Mouse (Mus musculus): ENCODE measurements around the gene Slc5a9.
"Not testable (repeated sequence)": the region's sequence is repeated elsewhere in the genome, so short reads cannot be mapped to it uniquely, and the experiment has no call there.

Slc5a9 gene

DNA sequence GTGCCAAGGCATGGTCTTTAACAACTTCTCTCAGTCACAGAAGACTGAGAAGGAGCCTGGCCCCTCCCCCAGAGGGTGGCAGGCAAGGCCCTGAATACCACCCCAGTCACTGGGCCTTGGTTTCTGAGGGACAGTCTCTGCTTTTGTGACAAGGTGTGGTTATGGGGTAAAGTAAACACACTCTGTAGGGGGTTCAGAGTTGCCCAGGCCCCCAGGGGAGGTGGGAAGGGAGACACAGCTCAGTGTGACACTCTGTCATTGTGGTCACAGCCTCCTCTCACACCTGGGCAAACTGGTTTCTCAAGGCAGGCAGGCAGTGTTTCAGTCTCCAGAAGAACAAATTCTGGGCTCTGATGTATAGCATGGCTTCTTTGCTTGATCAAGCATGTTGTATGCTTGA, at the start of gene Slc5a9:
Slc5a9 (minus strand) TSS at position 144 of the 400 bp plus-strand sequence.
- peak; percentile 7 for DNase-seq

DNA sequence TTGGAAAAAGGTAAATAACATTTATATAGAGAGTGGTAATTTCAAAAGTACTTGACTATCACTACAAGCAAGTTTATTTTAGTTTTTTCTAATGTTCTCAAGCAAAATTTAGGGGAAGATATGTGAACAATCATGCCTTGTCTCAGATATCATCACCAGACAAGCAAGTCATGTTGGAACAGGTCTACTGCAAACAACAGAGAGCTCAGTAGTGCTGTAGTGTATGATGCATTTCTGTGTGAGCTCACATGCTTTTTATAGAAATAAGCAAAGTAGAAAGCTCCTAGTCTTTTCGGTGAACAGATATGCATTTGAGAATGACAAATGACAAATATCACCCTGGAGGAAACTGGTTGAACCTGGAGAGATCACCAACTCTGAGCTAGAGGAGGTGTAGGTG, 16.4 kb upstream of the Slc5a9 start, which contains the start of gene Skint8:
Skint8 (plus strand) TSS at position 301 of the 400 bp plus-strand sequence.
- no peak for DNase-seq

DNA sequence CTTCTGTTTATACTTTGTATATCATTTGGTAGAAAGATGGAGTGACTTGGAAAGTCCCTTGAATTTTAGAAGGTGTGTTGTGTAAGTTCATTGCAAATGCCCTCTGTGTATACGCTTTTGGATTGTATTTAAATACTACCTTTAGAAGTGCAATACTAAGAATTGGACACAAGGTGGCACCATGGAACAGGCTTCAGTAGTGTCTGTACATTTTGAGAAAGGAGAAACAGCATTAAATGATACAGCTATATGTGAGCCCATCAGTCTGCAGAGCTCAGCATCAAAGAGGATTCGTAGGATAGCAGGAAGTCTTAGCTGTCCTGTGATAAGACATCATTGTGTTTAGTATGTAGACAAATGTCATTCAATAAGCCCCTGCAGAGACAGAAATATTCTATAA, 5.2 kb upstream of the Slc5a9 start:
- DNase-seq: peak; percentile 37

DNA sequence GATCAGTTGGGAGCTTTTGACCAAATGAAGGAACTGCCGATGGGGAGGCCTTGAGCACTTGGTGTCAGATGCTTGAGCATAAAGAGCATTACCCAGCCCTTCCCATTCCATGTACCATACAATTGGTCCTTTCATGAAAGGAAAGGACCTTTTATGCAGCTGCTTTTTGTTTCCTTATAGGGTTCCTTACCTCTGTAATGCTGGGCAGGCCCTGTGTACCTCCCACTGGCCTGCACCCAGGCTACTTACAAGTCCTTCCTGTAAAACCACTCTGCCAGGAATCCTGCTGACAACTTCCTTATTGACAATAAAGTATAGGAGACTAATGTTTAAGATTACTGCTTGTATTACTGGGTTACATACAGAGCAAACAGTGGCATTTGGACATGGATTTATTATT, 1.2 kb downstream of the Slc5a9 start:
- DNase-seq: peak; percentile 15

DNA sequence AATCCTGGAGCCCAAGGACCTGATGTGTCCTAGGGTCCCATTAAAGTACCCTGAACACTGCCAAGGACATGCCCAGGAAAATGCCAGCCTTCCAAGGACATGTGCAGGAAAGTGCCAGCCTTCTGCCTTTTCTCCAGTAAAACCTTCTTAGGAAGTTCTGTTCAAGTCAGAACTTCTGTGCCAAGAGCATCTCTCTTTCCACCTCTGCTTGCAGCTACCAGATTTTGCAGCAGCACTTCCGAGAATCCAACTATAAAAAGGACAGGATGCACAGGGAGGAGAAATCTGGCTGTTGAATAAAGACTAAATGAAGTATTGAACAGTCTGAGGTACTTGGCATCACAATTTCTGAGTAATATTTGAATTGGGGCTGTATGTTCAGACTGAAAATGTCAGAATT, 2.2 kb downstream of the Slc5a9 start:
- DNase-seq: not testable (repeated sequence)

DNA sequence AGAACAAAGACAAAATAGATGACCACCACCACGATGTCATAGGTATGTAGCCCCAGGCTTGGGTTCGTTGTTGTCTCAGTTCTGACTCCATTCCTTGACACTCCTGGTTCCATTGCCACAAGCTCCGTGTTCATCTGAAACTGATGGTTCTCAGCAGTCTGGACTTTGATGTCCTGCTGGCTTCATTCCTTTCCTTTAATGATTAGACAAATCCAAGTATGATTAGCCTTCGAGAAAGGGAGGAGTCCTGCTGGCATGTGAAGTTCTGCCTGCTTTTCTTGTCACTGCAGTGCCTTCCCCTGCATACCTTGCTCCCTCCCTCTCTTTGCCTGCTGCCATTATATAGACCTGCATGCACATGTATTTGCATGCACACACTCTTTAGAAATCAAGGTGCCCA, 4.2 kb downstream of the Slc5a9 start:
- DNase-seq: no peak

DNA sequence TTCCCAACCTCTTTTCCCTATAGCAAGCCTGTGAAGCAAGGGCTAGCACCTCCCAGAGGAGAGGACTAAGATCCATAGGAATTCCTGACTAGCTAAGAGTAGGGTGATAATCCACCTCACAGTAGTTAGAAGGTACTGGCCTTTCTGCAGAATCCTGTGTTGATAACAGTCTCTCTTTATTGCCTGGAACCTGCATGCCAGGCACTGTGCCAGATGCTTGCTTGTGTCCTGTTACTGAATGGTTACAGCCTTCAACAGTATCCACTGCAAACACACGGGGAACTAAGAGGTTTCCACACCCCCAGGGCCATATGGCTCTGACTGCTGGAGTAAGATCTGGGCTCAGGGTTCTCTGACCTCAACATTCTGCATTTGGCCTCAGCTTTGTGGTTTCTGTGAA, 5.0 kb downstream of the Slc5a9 start:
- DNase-seq: no peak

DNA sequence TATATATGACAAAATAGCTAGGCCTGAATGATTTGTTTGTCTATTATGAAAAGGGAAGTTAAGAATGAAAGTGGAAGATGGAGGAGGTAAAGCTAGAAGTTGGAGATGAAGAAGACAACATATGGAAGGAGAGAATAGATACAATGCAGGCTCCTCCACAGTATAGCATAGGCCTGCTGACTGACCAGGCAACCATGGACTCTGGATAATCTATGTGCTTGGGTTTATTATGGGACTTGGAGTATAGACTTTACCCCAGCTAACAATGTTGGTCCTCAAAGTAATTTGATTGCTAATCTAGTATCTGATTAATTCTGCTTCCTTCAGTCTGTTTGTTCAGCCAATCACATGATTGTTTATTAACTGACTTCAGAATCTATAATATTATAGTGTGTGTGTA, 10.6 kb downstream of the Slc5a9 start:
- DNase-seq: no peak

DNA sequence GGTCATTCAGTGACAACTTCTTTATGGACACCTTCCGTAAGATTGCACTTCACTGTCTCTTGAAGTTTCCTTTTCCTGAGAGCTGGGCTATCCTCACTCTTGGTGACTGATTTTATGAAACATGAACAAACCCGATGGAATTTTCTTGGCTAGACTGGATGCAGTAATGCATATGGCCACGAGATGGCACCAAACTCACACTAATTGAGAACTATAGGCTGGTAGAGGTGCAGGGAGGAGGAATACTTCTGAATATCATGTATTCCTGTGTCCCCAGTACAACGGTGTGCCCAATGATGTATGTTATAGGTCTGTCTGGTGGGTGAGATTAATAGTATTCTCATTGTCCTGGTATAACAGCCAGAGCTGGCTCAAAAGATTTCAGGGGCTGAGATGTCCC, 16.1 kb downstream of the Slc5a9 start:
- peak; percentile 86 for DNase-seq

DNA sequence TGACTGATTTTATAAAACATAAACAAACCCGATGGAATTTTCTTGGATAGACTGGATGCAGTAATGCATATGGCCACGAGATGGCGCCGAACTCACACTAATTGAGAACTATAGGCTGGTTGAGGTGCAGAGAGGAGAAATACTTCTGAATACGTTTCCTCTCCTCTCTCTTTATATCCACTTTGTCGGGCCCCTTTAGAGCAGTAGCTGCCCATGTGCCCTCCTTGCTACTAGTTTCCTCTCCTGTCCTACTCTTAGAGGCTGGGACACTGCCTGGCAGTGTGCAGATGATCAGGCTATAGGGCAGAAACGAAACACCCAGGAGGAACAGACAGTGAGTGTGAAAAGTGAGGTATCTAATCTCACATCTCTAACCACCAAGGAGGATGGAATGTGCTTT, 16.7 kb downstream of the Slc5a9 start:
- DNase-seq: peak; percentile 81

DNA sequence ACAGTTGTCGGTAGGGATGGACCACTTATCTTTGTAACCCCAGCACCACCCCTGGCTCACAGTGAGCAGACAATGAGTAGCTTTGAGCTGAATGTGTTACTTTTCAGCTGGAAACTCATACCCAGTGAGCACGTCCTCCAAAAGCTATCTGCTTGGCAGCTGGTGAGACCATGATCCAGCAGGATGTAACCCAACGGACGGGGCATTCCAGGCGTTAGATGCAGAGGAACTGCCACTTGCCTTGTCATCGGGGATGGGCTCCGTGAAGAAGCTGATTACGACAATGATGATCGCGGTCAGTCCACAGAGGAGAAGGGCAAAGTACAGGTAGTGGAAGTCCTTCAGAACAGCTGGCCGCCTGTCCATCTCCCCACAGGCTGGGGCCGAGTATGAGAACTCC, 19.2 kb downstream of the Slc5a9 start:
- no peak for DNase-seq

DNA sequence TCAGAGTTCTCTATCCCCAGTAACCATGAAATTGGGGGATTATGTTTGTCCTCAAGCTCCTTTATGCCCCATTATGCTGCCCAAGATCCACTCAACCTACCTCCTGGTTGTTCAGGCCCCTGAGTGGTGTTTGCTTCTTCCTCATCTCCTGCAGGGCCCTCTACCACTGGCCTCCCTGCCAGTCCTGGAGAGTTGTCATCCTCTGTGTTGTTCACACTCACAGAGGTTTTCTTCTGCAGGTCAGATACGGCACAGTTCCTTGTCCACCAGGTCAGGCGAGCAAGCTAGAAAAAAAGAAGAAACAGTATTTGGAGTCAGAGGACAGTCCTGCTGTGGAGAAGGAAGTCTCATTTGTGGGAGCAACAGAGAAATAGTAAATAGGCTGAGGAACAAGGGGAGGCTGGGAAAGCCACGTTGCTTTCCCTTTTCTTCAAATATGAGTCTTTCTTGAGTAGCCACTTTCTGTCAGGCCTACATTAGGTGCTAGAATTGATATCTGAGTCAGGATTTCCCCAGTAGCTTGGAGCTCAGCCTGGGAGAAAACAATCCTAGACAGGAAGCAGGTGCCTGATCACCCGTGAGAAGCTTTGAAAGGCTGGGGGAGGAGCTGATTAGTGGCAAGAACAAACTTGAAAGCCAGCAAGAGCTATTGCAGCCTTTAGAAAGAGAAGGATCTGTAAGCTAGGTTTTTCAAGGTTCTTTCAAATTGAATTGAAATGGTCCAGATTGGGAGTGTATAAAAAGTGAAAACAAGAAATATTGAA, 22.4 kb downstream of the Slc5a9 start:
- DNase-seq: no peak

DNA sequence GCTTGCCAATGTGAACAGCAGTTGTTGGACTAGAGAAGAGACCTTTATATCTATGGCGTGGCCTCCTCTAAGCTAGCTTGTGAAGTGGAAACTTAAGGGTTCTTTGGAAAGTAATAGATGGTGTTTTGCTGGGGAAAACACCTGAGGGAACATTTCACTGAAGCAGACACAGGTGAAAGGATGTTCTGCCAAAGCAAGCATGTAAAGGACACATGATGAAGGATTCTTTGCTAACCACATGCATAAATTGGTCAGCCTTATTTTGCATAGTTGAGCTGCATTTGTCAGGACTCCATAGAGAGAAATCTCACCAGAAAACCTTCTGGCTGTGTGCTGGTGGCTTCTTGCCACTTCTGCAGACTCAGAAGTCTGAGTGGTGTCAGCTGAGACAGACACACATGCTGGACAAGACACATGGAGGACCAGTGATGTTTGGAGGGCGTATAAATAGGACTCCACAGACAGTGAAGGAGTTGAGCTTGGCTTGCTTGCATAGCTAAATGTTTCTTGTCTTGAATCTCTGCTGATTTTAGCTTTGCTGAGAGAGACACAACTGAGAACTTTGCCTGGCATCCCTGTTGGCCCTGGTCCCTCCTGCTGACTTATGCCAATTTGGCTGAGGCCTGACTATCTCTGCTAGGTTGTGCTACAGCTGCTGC, 34.8 kb downstream of the Slc5a9 start:
- DNase-seq: no peak

DNA sequence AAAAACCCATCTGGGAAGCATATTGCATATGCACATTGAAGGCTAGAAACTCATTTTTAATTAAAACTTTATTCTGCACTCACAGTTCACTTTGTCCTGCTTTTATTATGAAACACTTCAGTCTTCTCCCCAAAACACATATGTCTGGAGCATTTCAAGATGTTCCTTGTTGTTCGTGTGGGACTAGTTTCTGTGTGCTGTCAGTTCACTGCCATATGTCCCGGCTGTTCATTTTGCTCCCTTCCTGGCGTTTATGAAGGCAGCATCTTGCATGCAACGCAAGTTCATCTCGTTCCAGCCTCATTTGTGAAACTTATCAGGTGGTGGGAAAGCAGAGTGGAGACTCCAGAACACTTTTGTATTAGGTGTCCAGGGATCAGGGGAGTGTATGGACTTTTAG, 36.0 kb downstream of the Slc5a9 start:
- DNase-seq: no peak

DNA sequence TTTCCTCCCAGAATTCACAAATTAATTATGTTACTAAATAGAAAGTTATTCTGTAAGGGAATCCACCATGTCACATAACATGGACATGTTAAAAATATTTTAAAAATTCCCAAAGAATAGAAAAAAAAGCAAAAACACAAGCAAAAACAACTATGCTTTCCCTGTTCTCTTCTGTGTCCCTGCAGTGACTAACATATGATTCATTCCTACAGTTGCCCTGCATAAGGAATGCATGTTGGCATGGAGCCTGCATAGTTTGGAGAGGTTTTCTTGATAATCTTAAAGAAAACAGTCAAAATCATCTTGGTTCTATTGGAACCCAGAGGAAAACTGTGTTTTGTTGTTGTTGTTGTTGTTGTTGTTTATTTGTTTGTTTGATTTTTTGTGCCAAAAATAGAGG, 50.1 kb downstream of the Slc5a9 start:
- DNase-seq: no peak

DNA sequence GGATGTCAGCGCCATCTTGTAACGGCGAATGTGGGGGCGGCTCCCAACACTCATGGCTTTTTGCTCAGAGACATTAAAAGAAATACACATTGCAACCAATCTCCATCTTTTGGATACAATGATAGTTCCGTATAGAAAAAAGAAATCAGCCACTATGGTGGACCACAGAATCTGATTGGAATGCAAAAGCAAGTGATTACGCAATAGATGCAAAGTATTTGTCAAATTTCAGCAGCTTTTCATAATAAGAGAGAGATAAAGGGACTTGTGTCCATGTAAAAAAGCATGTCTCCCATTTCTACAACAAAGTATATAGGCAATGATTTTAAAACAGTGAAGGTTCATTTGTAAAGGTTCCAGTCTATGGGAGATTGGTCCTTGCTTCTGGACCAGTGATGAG, 63.8 kb downstream of the Slc5a9 start:
- no peak for DNase-seq

Data from lung, postnatal 36 days (tissue).